Mouse (Mus musculus) midbrain, embryonic 12.5 days (tissue): ENCODE measurements at regions not wholly inside any gene's neighbourhood (a gene's known extent, or its start where the extent isn't known, plus 50 kb on each side); places are given as distances from the start of the nearest gene placed in this dataset.
"Not testable (repeated sequence)": the region's sequence is repeated elsewhere in the genome, so short reads cannot be mapped to it uniquely, and the experiment has no call there.

Experiments
- ATAC-seq: fragments of 200-750 bp; cut with Nextera tagmentation; 2 replicates; pipeline ENCODE4 v1.8.0; 2017; ENCODE audit warnings: low read depth, moderate TSS enrichment, moderate library complexity; ENCODE audit not compliant: low FRiP score
- H3K27ac ChIP-seq: fragments of 300-500 bp; sonication (generic); replicated peaks from 2 replicates; pipeline ENCODE4 v1.5.1; 2016; ENCODE audit warnings: mild to moderate bottlenecking
- H3K27me3 ChIP-seq: fragments of 300-500 bp; sonication (generic); 2 replicates; pipeline ENCODE4 v1.6.1; 2016; ENCODE audit warnings: mild to moderate bottlenecking
- H3K36me3 ChIP-seq: fragments of 300-500 bp; sonication (generic); 2 replicates; pipeline ENCODE4 v1.6.1; 2016
- H3K4me1 ChIP-seq: fragments of 300-500 bp; sonication (generic); 2 replicates; pipeline ENCODE4 v1.6.1; 2016
- H3K4me2 ChIP-seq: fragments of 300-500 bp; sonication (generic); replicated peaks from 2 replicates; pipeline ENCODE4 v1.6.1; 2016; ENCODE audit warnings: mild to moderate bottlenecking, moderate library complexity
- H3K4me3 ChIP-seq: fragments of 300-500 bp; sonication (generic); 2 replicates; pipeline ENCODE4 v1.5.1; 2016; ENCODE audit warnings: mild to moderate bottlenecking
- H3K9ac ChIP-seq: fragments of 300-500 bp; sonication (generic); replicated peaks from 2 replicates; pipeline ENCODE4 v1.6.1; 2016; ENCODE audit warnings: mild to moderate bottlenecking, moderate library complexity
- H3K9me3 ChIP-seq: fragments of 300-500 bp; sonication (generic); 2 replicates; pipeline ENCODE4 v1.6.1; 2016; ENCODE audit warnings: mild to moderate bottlenecking
- WGBS: fragments of 180-500 bp; shearing (Covaris S2); methylation state at CpG from one replicate; pipeline ENCODE4 v1.1.7; 2016; 5-methylcytosine and 5-hydroxymethylcytosine counted together

- H3K4me1 ChIP-seq: no peaks in the 10 kb centered on the region
- WGBS: 95% methylated on average over 1 of the region's 2 CpGs
- ATAC-seq: no peak
Measured at GRCm38 (mm10) chr1:17545311-17545710, 600.4 kb downstream of the Crisp4 start.

DNA sequence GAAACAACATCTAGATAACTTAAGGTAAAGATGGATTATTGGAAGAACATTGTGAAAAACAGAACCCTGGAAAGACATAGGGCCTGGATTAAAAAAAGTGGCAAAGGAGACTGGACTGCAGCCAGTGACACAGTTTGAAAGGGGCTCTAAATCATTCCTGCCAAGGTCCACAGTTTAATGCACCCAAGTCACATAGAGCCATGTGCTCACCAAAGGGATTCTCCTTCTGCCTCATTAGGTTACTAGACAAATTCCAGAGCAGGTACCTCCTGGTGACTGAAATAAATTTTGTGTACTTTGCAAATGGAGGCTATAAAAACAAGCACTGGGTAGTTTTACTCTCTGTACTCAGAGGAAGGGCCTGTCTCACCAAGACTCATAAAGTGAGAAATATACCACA, 607.5 kb downstream of the Crisp4 start:
- Histone ChIP-seq H3K9ac (no peak overlapping the region), H3K27ac (no peak overlapping the region), H3K4me2 (no peak overlapping the region), H3K9me3 (no peaks in the 10 kb centered on the region), H3K27me3 (no peaks in the 10 kb centered on the region), H3K36me3 (no peaks in the 10 kb centered on the region), H3K4me3 (no peak overlapping the region), H3K4me1 (no peaks in the 10 kb centered on the region)
- ATAC-seq: no peak

More at GRCm38 (mm10) chr1:17545311-17545710, 600.4 kb downstream of the Crisp4 start:
- no peak overlapping the region for H3K9ac ChIP-seq
- no peaks in the 10 kb centered on the region for H3K9me3 ChIP-seq
- no peaks in the 10 kb centered on the region for H3K27me3 ChIP-seq
- no peak overlapping the region for H3K4me2 ChIP-seq
- H3K36me3 ChIP-seq: no peaks in the 10 kb centered on the region
- no peak overlapping the region for H3K27ac ChIP-seq
- H3K4me3 ChIP-seq: no peak overlapping the region

DNA sequence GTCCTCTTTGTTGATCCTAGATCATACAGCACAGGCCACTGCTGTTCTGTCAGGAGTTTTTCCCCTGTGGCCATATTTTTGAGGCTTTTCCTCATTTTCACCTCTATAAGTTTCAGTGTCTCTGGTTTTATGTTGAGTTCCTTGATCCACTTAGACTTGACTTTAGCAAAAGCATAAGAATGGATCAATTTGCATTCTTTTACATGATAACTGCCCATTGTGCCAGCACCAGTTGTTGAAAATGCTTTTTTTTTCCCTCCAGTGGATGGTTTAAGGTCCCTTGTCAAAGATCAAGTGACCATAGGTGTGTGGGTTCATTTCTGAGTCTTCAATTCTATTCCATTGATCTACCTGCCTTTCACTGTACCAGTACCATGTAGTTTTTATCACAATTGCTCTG, 614.4 kb downstream of the Crisp4 start:
- H3K9ac ChIP-seq, ATAC-seq, H3K27ac ChIP-seq, H3K4me2 ChIP-seq, H3K27me3 ChIP-seq, H3K4me1 ChIP-seq, H3K36me3 ChIP-seq, H3K9me3 ChIP-seq, H3K4me3 ChIP-seq: not testable (repeated sequence)

DNA sequence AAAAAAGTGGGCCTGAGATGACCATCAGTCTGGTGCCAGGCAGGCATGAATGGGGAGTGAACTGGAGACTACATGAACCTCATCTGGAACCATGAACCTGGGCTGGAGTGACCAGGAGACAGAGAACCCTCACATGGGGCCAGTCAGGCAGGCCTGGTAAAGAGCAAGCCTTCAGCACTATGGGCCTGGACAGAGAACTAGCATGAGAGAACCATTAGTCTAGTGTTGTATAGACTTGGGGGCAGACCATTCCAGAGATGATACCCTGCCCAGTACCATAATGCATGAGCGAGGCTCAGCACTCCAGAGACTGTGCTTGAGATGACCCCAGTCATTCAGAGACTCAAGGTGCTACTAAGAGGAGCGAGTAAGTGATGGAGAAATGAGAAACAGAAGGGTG, 625.6 kb downstream of the Crisp4 start:
- H3K4me3 ChIP-seq: no peak overlapping the region
- no peaks in the 10 kb centered on the region for H3K4me1 ChIP-seq
- H3K4me2 ChIP-seq: no peak overlapping the region
- 83% methylated on average over 2 of the region's 2 CpGs for WGBS
- H3K27ac ChIP-seq: no peak overlapping the region
- H3K27me3 ChIP-seq: no peaks in the 10 kb centered on the region
- no peaks in the 10 kb centered on the region for H3K9me3 ChIP-seq
- H3K9ac ChIP-seq: no peak overlapping the region
- H3K36me3 ChIP-seq: no peaks in the 10 kb centered on the region
- no peak for ATAC-seq

GRCm38 (mm10) chr1:17506125-17507112, 639.3 kb downstream of the Crisp4 start:
- Histone ChIP-seq H3K9ac (no peak overlapping the region), H3K27me3 (no peaks in the 10 kb centered on the region), H3K9me3 (no peaks in the 10 kb centered on the region), H3K4me3 (no peak overlapping the region), H3K27ac (no peak overlapping the region), H3K4me2 (no peak overlapping the region), H3K36me3 (no peaks in the 10 kb centered on the region), H3K4me1 (no peaks in the 10 kb centered on the region)
- ATAC-seq: no peak
- WGBS: 92% methylated on average over 6 of the region's 6 CpGs

DNA sequence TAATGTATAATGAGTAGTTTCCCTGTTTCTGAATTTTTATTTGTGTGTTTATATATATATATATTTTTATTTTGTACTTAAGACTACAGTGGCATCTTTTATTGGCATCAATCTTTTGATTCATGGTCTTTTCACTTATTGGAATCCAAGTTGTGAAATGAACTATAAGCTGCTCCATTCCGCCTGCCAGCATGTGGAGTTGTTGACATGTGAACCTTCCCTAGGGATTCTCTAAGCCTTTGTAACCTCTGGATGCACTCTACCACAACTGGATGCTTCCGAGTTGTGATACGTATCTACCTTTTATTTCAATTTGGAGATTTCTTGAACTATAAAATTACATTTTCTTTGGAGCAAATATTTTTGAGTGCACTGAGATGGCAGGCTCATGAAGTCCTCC, 652.1 kb downstream of the Crisp4 start:
- Histone ChIP-seq H3K9ac (no peak overlapping the region), H3K27me3 (no peaks in the 10 kb centered on the region), H3K4me2 (no peak overlapping the region), H3K9me3 (no peaks in the 10 kb centered on the region), H3K4me3 (no peak overlapping the region), H3K4me1 (no peaks in the 10 kb centered on the region), H3K36me3 (no peaks in the 10 kb centered on the region), H3K27ac (no peak overlapping the region)
- WGBS: 82% methylated on average over 3 of the region's 3 CpGs
- ATAC-seq: no peak

DNA sequence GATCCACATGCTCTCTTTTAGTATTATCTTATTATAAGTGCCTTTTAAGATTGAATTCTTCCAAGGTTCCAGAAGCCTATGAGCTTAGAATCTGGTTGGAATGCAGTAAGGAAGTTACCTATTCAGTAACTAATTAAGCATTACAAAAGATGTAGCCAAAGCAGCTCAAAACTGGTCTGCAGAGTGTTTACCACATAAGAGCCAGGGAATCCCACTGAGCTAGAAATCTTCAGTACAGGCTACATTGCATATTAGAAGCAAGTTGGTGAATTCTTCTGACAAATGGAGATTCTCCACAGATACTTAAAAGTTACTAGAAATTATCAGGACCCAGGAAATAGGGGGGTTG, 655.9 kb downstream of the Crisp4 start:
- H3K27ac ChIP-seq, H3K9ac ChIP-seq, H3K4me3 ChIP-seq, H3K4me1 ChIP-seq, H3K27me3 ChIP-seq, ATAC-seq, H3K9me3 ChIP-seq, H3K36me3 ChIP-seq, H3K4me2 ChIP-seq: not testable (repeated sequence)

- H3K36me3 ChIP-seq, H3K4me1 ChIP-seq, H3K27me3 ChIP-seq, H3K9ac ChIP-seq, H3K4me3 ChIP-seq, H3K4me2 ChIP-seq, ATAC-seq, H3K27ac ChIP-seq, H3K9me3 ChIP-seq: not testable (repeated sequence)
- WGBS: 82% methylated on average over 6 of the region's 6 CpGs
Measured at GRCm38 (mm10) chr1:17489192-17489853, 656.4 kb downstream of the Crisp4 start.

- Histone ChIP-seq H3K27me3 (no peaks in the 10 kb centered on the region), H3K4me3 (no peak overlapping the region), H3K9me3 (no peaks in the 10 kb centered on the region), H3K4me2 (no peak overlapping the region), H3K36me3 (no peaks in the 10 kb centered on the region), H3K27ac (no peak overlapping the region), H3K9ac (no peak overlapping the region), H3K4me1 (no peaks in the 10 kb centered on the region)
- no peak for ATAC-seq
- WGBS: 75% methylated on average over 2 of the region's 2 CpGs
Measured at GRCm38 (mm10) chr1:17451204-17451866, 694.4 kb downstream of the Crisp4 start.

GRCm38 (mm10) chr1:17450715-17451114, 695.0 kb downstream of the Crisp4 start:
- Histone ChIP-seq H3K4me3 (no peak overlapping the region), H3K9me3 (no peaks in the 10 kb centered on the region), H3K4me2 (no peak overlapping the region), H3K36me3 (no peaks in the 10 kb centered on the region), H3K27ac (no peak overlapping the region), H3K9ac (no peak overlapping the region), H3K4me1 (no peaks in the 10 kb centered on the region), H3K27me3 (no peaks in the 10 kb centered on the region)
- WGBS: 69% methylated on average over 1 of the region's 1 CpGs
- ATAC-seq: no peak

DNA sequence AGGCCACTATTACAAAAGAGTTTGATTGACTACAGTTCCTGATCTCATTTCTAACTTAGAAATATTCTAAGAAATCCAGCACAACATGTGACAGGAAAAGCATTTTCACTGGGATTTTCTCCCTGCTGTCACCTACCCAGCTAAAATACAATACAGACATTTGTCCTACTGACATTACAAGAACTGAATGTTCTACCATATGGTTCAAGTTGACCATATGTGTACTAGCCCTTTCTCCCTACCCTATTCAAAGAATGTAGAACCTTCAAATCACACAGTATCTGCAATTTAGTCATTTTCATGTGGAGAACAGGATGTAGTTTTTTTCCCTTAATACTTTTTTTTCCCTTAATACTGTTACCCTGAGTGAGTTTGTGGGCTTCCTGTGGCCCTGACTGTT, 695.4 kb downstream of the Crisp4 start:
- no peak overlapping the region for H3K4me3 ChIP-seq
- no peak for ATAC-seq
- H3K9ac ChIP-seq: no peak overlapping the region
- H3K4me2 ChIP-seq: no peak overlapping the region
- no peaks in the 10 kb centered on the region for H3K36me3 ChIP-seq
- no peaks in the 10 kb centered on the region for H3K27me3 ChIP-seq
- H3K27ac ChIP-seq: no peak overlapping the region
- H3K9me3 ChIP-seq: no peaks in the 10 kb centered on the region
- no peaks in the 10 kb centered on the region for H3K4me1 ChIP-seq

GRCm38 (mm10) chr1:17449291-17449690, 696.4 kb downstream of the Crisp4 start:
- H3K9me3 ChIP-seq: no peaks in the 10 kb centered on the region
- H3K27ac ChIP-seq: no peak overlapping the region
- no peaks in the 10 kb centered on the region for H3K36me3 ChIP-seq
- no peak overlapping the region for H3K4me2 ChIP-seq
- H3K9ac ChIP-seq: no peak overlapping the region
- no peaks in the 10 kb centered on the region for H3K27me3 ChIP-seq
- H3K4me1 ChIP-seq: no peaks in the 10 kb centered on the region
- no peak overlapping the region for H3K4me3 ChIP-seq
- ATAC-seq: no peak
- 77% methylated on average over 1 of the region's 1 CpGs for WGBS
